Mouse (Mus musculus): Measurements from ENCODE around the gene Hist1h2ap.

GRCm38 (mm10) chr13:21847883-21848282 lies 14.6 kb upstream of the Hist1h2ap start:
- TF ChIP-seq CTCF (IDR thresholded peaks at IDR 0.05; ENCODE audit: low read depth, low read length) (no peak), POLR2A (IDR thresholded peaks at IDR 0.05; ENCODE audit: extremely low read depth, insufficient read depth, low read length) (no peak)
